Mouse (Mus musculus): Measurements from ENCODE around the gene Gm17387. TPM values are rescaled to one million over a fixed set of nuclear protein-coding genes. Genes with fewer than 3 reads are reported as not detected.

Gene Gm17387
- not detected for total RNA-seq (2021)

DNA sequence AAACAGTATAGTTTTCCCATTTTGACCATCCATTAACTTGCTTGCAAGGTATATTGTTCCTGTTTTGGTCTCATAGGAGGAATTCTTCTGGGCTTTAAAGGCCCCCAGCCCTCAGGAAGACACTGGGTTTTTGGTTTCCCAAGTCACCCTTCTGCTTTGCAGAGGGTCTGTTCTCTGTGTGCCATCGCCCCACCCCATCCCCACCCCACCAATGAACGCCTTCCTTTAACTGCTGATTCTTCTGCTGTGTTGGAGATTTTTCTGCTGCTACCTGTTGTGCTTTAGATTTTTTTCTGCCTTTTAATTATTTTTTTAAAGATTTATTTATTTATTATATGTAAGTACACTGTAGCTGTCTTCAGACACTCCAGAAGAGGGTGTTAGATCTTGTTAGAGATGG lies at the start of gene Gm17387:
TSS of gene Gm17387 (plus strand) at position 301 of the 400 bp plus-strand sequence.
- DNase-seq: no peak

- no peak for DNase-seq
These were observed 47.2 kb upstream of the Gm17387 start for GRCm38 (mm10) chr7:140981704-140982103.

DNA sequence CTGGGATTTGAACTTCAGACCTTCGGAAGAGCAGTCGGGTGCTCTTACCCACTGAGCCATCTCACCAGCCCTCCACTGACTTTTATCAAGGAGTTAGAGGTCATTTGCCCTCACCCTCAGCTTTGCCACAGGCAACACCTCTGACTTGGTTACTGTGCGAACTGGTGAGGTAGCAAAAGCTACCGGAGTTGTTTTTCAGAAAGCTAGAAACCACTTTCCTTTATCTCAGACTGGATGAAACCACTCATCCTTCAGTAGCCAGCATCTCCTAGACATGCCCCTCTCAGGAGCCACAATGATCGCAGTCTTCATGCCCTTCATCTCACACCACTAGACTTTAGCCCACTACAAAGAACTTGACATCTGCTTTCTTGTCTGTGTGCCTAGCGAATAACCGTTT lies 46.0 kb upstream of the Gm17387 start:
- no peak for DNase-seq

DNA sequence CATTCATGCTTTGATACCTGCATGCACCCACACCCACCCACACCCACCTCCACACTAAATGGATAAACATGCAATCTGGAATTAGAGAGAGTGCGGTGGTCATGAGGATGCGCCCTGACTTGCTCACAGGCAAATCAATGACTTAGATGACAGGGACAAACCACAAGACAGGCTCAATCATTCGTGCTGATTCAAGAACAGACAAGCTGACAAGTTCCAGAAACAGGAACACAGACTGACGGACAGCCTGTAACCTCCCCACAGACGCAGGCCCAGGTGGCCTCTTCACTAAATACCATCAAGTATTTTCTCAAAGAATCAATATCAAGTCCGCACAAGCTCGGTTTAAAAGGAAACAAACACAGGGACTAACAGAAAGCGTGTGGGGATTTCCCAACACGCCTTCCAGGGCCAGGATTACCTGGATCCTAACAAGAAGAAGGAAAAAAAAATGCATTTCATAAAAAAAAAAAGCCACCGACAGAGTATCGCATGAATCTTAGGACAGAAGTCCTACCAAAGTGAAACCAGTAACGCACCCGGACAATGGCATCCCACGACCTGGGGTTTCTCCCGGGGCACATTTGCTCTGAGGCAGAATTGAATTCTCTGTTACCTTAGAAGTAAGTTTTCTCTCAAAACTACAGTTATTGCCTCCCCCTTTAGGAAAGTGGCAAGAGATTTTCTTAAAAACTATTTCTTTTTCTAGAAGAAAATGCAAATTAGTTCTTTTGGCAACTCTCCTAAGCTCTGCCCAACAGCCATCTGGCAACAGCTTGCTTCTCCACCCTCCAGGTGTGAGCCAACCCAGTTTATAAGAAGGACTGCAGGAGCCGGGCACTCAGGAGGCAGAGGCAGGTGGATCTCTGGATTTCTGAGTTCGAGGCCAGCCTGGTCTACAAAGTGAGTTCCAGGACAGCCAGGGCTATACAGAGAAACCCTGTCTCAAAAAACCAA lies 41.5 kb upstream of the Gm17387 start:
- DNase-seq: no peak

- DNase-seq: no peak
These were observed 39.9 kb upstream of the Gm17387 start for GRCm38 (mm10) chr7:140989022-140989421.

- DNase-seq: no peak
These were observed 38.7 kb upstream of the Gm17387 start for GRCm38 (mm10) chr7:140990185-140990584.

DNA sequence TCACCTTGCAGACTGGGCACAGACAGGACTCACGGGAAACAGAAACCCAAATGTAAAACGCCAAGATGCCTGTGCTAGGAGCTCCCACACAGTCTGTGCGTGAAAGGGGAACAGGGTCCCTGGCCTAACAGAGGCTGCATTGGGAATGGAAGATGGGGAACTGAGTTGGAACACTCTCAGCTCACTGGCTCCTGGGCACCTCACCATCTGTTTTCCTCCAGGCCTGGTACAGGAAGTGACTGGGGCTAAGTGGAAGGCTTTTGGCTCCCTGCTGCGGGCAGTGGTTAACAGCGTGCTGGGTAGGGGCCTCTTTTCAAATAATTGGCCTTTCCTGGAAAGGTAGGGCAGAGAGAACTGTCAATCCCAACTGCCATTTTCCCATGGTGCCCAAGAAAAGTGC lies 38.3 kb upstream of the Gm17387 start:
- no peak for DNase-seq

DNA sequence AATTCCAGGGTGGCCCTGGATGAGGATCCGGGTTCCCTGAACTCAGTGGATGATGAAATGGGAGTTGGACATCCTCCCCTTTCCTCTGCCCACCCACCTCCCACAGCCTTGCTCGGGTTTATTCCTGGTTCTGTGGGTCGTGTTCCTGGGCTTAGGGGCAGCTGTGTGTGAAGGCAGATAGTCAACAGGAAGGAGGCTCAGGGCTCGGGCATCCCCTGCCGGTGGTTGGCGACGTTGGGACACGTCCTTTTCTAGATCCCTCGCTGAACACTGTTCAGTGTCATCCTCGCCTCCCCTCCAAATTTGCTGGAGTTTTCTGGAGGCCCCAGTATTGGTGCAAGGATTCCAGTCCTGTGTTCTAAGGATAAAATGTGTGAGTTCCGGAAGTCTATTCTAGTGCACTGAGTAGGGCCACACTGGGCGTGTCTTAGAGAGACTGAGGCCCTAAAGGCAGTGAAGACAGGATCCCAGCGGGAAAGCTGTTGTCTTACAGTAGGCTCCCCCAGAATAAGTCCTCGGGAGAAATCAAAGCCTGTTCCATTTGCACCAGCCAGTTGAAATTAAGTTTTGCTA lies 37.7 kb upstream of the Gm17387 start:
- DNase-seq: no peak

DNA sequence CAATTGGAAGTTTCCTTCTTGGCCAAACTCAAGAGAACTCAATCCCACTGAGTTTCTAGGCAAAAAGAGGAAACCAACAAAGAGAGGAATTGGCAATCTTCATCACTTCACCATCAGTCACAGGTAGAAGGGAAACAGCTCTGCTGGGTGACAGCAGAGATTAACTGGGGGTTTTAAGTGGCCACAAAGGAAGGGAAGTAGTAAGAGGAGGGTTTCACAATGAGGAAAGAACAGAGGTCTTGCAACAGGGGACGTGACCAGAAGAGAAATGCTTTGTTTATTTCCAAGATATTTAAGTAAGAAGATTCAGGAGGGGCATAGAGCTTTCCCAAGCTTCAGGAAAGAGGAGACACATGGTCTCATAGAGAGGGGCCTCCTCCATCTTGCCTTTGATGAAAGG lies 31.1 kb upstream of the Gm17387 start:
- no peak for DNase-seq

DNA sequence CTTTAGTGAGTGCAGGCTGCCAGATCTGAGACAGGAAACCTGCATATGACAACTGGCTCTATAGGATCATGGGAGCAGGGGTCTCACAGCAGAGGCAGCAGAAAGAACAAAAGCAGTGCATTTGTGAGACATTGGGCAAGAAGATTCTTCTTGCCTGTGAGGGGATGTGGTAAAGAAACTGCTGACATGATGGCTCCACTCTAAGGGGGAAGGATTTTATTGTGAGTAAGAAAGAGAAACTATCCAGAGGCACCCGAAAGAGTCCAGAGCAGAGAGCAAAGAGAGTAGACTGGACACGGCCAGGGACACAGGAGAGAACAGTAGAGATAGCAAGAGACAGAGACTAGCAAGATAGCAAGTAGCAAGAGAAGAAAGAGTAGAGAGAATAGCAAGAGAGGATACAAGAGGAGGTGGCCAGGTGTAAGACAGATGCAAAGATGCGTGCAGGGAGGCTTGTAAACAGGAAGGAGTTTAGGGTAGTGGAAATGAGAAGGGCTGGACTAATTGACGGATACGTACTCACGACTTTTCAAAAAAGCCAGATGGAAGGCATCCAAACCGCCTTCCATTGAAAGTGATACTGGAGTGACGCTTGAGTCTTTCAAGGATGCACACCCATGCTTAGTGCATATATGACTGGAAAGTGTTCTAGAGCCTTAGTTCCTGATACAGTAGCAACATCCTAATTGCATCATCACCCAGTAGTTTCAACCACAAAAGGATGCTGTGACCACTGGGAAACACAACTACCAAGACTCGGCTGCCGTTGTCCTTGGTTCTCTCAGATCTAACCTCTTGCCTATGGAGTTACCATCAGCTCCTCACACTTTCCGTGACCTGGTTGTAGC lies 29.9 kb upstream of the Gm17387 start:
- no peak for DNase-seq

DNA sequence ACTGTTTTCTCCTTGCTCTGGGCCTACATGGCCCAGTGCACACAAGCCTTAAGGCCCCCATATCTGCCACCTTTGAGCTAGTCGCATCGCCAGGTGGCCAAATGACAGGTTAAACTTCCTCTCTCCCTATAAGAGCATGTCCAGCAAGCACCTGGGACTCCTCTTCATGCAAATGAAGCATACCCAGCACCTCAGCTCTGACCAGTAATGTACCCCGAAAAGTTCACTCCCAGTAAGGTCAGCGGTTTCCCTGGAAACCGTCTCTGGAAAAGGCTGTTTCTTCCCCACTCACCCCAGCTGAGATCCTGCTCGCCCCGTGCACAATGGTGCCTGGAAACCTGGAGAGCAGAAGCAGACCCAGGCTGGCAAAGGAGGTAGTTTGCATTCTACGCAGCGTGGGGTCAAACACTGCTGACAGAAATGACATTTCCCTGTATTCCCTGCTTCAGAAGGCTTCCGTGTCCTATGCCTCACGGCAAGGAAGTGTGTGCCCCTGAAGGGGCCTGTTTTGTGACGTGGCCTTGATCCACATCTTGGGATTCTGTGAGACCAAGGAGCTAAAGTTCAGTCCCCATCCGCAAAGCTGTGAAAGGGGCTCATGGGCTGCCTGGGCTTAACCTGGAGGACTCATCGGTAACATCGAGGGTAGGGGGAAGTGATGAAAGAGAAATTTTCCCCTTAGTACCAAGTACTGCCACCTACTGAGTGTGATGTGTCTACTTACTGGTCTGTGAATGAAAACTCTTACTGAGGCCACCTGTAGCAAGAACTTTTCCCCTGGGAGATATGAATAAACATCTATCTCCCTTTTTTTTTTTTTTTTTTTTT lies 27.8 kb upstream of the Gm17387 start:
- DNase-seq: no peak

DNA sequence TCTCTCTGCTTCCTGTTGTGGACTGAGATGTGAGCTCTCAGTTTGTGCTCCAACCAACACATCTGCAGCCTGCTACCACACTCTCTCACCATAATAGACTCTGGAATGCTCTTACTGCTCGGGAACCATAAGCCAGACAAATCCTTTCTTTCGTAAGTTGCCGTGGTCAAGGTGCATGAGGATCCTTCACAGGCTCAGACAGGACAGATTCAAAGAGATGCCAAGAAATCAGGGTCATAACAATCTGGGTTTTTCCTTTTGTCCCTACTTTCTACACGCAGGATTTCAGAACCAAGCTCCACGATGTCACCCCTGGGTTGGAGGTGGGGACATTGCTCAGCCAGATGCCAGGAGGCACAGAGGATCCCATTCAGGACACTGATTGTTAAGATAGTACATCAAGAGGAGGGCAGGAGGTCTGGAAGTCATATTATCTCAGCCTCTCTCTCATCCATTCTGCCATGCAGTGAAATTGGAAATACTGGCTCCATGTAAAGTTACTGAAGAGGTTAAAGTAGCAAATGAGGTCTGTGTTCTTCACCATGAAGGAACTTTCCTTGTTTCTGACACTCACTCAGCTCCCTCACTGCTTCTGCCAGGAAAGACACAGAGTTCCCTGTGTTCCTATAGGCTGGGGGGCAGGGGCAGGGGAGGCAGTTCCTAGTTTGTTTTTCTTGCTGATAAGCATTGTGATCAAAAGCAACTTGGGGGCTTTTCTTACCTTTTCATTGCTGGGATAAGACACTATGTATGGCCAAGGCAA lies 25.5 kb upstream of the Gm17387 start:
- DNase-seq: no peak

DNA sequence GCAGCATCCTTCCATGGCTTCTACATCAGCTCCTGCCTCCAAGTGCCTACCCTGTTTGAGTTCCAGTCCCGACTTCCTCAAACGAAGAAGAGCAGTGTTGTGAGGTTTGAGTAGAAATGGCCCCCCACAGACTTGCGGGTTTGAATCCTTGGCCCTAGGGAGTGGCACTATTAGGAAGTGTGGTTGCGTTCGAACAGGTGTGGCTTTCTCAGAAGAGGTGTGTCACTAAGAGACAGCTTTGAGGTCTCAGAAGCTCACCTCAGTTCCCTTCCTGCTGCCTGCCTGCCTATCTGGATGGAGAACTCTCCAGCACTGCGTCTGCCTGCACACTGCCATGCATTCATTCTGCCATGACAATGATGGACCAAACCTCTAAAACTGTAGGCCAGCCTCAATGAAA lies 22.5 kb upstream of the Gm17387 start:
- no peak for DNase-seq

DNA sequence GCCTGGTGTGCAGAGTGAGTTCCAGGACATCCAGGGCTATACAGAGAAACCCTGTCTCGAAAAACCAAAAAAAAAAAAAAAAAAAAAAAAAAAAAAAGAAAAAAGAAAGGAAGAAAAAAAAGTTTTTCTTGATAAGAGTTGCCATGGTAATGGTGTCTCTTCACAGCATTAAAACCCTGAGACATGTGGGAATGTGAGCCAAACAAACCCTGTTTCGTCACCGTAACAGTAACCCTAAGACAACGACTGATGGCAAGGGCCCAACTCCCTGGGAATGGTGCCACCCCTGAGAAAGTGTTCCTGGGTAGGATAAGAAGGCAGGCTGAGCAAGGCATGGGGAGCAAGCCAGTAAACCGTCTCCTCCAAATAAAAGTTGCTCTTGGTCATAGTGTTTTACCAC lies 22.0 kb upstream of the Gm17387 start:
- peak; percentile 44 for DNase-seq

DNA sequence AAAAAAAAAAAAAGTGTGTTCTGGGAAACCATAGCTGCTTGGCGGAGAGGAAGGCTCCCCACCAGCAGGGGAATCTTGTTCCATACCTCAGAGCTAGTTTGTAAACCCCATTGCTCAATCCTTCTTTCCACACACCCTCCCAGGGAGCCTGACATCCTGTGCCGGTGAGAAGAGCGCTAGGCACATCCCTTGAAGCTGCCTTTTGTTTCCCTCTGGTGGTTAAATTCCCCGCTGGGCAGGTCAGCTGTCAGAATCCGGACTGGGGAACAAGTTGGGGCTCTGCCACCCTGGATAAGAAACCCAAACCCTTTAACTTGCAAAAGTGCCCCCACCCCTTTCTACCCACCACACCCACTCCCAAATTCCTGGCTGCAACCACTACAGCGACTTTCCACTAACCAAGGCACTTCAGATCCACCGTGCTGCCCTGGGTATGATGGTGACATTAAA lies 20.6 kb upstream of the Gm17387 start:
- peak; percentile 37 for DNase-seq

- peak; percentile 91 for DNase-seq
These were observed 19.8 kb upstream of the Gm17387 start for GRCm38 (mm10) chr7:141008938-141009660.

- DNase-seq: no peak
These were observed 19.3 kb upstream of the Gm17387 start for GRCm38 (mm10) chr7:141009665-141010064.

DNA sequence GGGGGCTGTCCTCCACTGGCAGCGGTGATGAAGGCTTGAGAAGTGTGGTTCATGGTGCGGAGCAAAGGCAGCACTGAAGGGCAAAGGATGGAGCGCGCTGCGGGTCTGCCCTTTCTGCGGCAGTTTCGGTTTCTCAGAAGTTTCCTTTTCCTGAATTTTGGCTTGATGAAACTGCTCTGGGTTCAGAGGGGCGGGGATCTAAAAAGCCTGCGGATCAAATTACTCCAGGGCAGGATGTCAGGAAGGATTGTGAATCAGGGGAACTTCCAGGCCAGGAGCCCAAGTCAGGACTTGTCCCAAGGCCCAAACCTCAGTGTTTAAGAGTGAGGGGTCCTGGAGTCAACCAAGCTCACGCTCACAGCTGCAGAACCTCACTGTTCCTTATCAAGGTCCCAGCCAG lies 18.3 kb upstream of the Gm17387 start, which contains the start of gene Ifitm3:
TSS of gene Ifitm3 (minus strand) at position 178 of the 400 bp plus-strand sequence.
- DNase-seq: peak; percentile 62

GRCm38 (mm10) chr7:141011238-141011770 lies 17.6 kb upstream of the Gm17387 start:
- no peak for DNase-seq

All from heart, postnatal 4 days (tissue).